Comparison of ENCODE assay signal across 7 mouse cellular contexts in the genomic region with DNA sequence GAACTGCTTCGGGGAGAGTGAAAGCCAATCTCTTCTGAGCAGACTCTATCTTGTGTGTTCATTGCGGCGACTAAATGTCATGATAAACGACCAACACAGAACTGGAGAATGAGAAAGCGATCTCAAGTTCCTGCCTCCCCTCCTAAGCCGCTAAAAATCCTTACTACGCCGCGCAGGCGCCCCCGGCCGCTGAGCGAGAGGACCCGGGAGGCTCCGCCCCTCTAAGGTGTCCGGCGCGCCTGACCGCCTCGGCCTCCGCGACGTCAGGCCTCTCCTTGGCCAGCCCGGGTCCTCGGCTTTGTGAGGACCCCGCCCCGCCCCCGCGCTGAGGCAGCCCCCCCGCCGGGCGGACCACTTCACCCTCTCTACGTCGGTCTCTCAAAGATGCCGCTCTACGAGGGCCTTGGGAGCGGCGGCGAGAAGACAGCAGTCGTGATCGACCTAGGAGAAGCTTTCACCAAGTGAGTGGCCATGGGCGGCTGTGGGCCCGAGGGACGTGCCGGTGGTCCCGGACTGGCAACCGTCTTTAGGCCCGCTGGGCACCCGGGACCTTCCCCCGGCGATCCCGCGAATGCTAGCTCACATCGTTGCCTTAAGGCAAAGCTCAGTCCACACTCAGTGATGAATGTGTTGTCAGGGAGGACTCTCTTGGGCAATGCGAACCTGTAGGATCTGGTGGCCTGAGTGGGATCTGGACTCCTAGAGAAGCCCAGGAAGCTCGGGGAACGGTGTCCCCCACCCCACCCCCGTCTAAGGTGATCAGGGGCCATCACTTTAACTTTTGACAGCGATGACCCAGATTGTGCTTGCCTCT. TPM values are rescaled to one million over a fixed set of nuclear protein-coding genes. Genes with fewer than 3 reads are reported as not detected.
DNase-seq lines count a peak whose midpoint lies in the region; ATAC-seq lines count a peak whose summit lies in the region.

A gene (plus strand): TSS at position 287 of the 814 bp plus-strand sequence.

- ATAC-seq in embryonic facial prominence, embryonic 11.5 days (replicated peaks; ENCODE audit: insufficient number of reproducible peaks, low FRiP score, low TSS enrichment, low read depth), result peak; percentile 97
- peak; percentile 95 for ATAC-seq in limb, embryonic 11.5 days (ENCODE audit: insufficient number of reproducible peaks, low FRiP score, low TSS enrichment, low read depth)
- ATAC-seq in midbrain, embryonic 14.5 days (ENCODE audit: low FRiP score, low TSS enrichment), result peak; percentile 98

- H3K27ac ChIP-seq in embryonic facial prominence, embryonic 11.5 days (replicated peaks; ENCODE audit: low read depth, low read length), result peak within 1 kb of the TSS; percentile 78; the same call in 1 of the 2 replicates
- peak within 1 kb of the TSS; percentile 87 for H3K27ac ChIP-seq in limb, embryonic 11.5 days (replicated peaks; ENCODE audit: low read depth, low read length)
- H3K27ac ChIP-seq in midbrain, embryonic 14.5 days (replicated peaks; ENCODE audit: low read depth, low read length), result peak within 1 kb of the TSS; percentile 87

- H3K9ac ChIP-seq in embryonic facial prominence, embryonic 11.5 days (replicated peaks; ENCODE audit: low read length), result peak within 1 kb of the TSS; percentile 81
- peak within 1 kb of the TSS; percentile 85 for H3K9ac ChIP-seq in limb, embryonic 11.5 days (ENCODE audit: low read length)
- H3K9ac ChIP-seq in midbrain, embryonic 14.5 days (replicated peaks; ENCODE audit: low read length), result peak within 1 kb of the TSS; percentile 87

- no peaks in the 10 kb centered on the region for H3K36me3 ChIP-seq in embryonic facial prominence, embryonic 11.5 days (replicated peaks; ENCODE audit: control insufficient read depth, insufficient read depth, low read depth, low read length)
- H3K36me3 ChIP-seq in limb, embryonic 11.5 days (ENCODE audit: control insufficient read depth, insufficient read depth, low read length), result no peaks in the 10 kb centered on the region; the same call in 1 of the 2 replicates
- peaks cover 23% of the 10 kb centered on the region for H3K36me3 ChIP-seq in midbrain, embryonic 14.5 days (ENCODE audit: control insufficient read depth, insufficient read depth, low read length)

- no peaks in the 10 kb centered on the region for H3K27me3 ChIP-seq in embryonic facial prominence, embryonic 11.5 days (ENCODE audit: control insufficient read depth, insufficient read depth, low read length)
- H3K27me3 ChIP-seq in limb, embryonic 11.5 days (ENCODE audit: control insufficient read depth, insufficient read depth, low read length), result no peaks in the 10 kb centered on the region
- no peaks in the 10 kb centered on the region for H3K27me3 ChIP-seq in midbrain, embryonic 14.5 days (ENCODE audit: control insufficient read depth, insufficient read depth, low read length)

- peak; percentile 95 for DNase-seq in adrenal gland, postnatal 14 days
- peak; percentile 94 for DNase-seq in embryonic facial prominence, embryonic 11.5 days (ENCODE audit: low spot score)
- peak; percentile 99 for DNase-seq in heart, adult 11 months
- peak; percentile 93 for DNase-seq in kidney, adult 18-20 months
- DNase-seq in limb, embryonic 11.5 days (ENCODE audit: low spot score), result peak; percentile 98
- peak; percentile 97 for DNase-seq in midbrain, embryonic 14.5 days
- DNase-seq in spleen, adult 18-20 months, result peak; percentile 87 to 94

- H3K4me1 ChIP-seq in embryonic facial prominence, embryonic 11.5 days (ENCODE audit: control insufficient read depth, insufficient read depth, low read length), result no peaks in the 10 kb centered on the region
- H3K4me1 ChIP-seq in limb, embryonic 11.5 days (ENCODE audit: control insufficient read depth, insufficient read depth, low read length), result no peaks in the 10 kb centered on the region
- H3K4me1 ChIP-seq in midbrain, embryonic 14.5 days (ENCODE audit: control insufficient read depth, insufficient read depth, low read length), result peaks cover 9% of the 10 kb centered on the region; the same call in 1 of the 2 replicates

- H3K4me2 ChIP-seq in embryonic facial prominence, embryonic 11.5 days (ENCODE audit: low read depth, low read length), result peak within 1 kb of the TSS; percentile 51
- H3K4me2 ChIP-seq in limb, embryonic 11.5 days (ENCODE audit: low read depth, severe bottlenecking), result peak within 1 kb of the TSS; percentile 58
- H3K4me2 ChIP-seq in midbrain, embryonic 14.5 days (ENCODE audit: low read length), result peak within 1 kb of the TSS; percentile 71

- H3K4me3 ChIP-seq in embryonic facial prominence, embryonic 11.5 days (ENCODE audit: low read depth, low read length), result peak within 1 kb of the TSS; percentile 76
- H3K4me3 ChIP-seq in limb, embryonic 11.5 days (ENCODE audit: low read depth, low read length), result peak within 1 kb of the TSS; percentile 75
- peak within 1 kb of the TSS; percentile 79 for H3K4me3 ChIP-seq in midbrain, embryonic 14.5 days (replicated peaks; ENCODE audit: low read depth, low read length)

- under 1% methylated on average over 59 of the region's 59 CpGs for WGBS in embryonic facial prominence, embryonic 11.5 days
- WGBS in limb, embryonic 11.5 days, result under 1% methylated on average over 59 of the region's 59 CpGs
- under 1% methylated on average over 57 of the region's 59 CpGs for WGBS in midbrain, embryonic 14.5 days

- no peaks in the 10 kb centered on the region for H3K9me3 ChIP-seq in embryonic facial prominence, embryonic 11.5 days (replicated peaks; ENCODE audit: control insufficient read depth, low read length)
- no peaks in the 10 kb centered on the region for H3K9me3 ChIP-seq in limb, embryonic 11.5 days (ENCODE audit: control insufficient read depth, low read length)
- H3K9me3 ChIP-seq in midbrain, embryonic 14.5 days (ENCODE audit: control insufficient read depth, low read length), result no peaks in the 10 kb centered on the region

RNA-seq across cellular contexts. Expression of the gene that starts here (rescaled TPM):
- 184 and 197 TPM in 2 replicates for total RNA-seq in adrenal gland, postnatal 14 days (2021)
- polyA plus RNA-seq in embryonic facial prominence, embryonic 11.5 days (2014; fragmentation: Nextera tagmentation; extraction: Ambion mirVana), result 282 and 305 TPM in 2 replicates
- polyA plus RNA-seq in limb, embryonic 11.5 days (2014; fragmentation: Nextera tagmentation; extraction: Ambion mirVana), result 266 and 287 TPM in 2 replicates
- 217 and 257 TPM in 2 replicates for polyA plus RNA-seq in midbrain, embryonic 14.5 days (2014; fragmentation: Nextera tagmentation; extraction: Ambion mirVana)

Comparison
In these comparisons a context has a peak if more than half of its experiments do, and no peak if none do; other contexts are left out.
1. Peak in every context shown above with its lines: DNase-seq, ATAC-seq, H3K4me3 ChIP-seq and H3K27ac ChIP-seq.